Mouse (Mus musculus) embryonic facial prominence, embryonic 11.5 days (tissue): ENCODE measurements around the gene Slc44a3. TPM values are rescaled to one million over a fixed set of nuclear protein-coding genes. Genes with fewer than 3 reads are reported as not detected.

ENCODE experiments used
- ATAC-seq: fragments of 200-750 bp; cut with Nextera tagmentation; replicated peaks from 2 replicates; pipeline ENCODE4 v1.8.0; 2017; ENCODE audit warnings: low read depth; ENCODE audit not compliant: insufficient number of reproducible peaks, low FRiP score, low TSS enrichment
- DNase-seq: peaks from one replicate; pipeline ENCODE4 v3.0.0-alpha.2; 2015; ENCODE audit warnings: low spot score
- H3K27ac ChIP-seq: fragments of 300-500 bp; sonication (generic); replicated peaks from 2 replicates; pipeline ENCODE4 v1.5.1; 2014; ENCODE audit warnings: mild to moderate bottlenecking, low read depth, low read length, control low read depth
- H3K27me3 ChIP-seq: fragments of 300-500 bp; sonication (generic); 2 replicates; pipeline ENCODE4 v1.6.1; 2014; ENCODE audit warnings: mild to moderate bottlenecking, low read length, moderate library complexity, mixed read lengths; ENCODE audit not compliant: control insufficient read depth, insufficient read depth
- H3K36me3 ChIP-seq: fragments of 300-500 bp; sonication (generic); replicated peaks from 2 replicates; pipeline ENCODE4 v1.6.1; 2014; ENCODE audit warnings: low read depth, mild to moderate bottlenecking, low read length, moderate library complexity, mixed read lengths; ENCODE audit not compliant: control insufficient read depth, insufficient read depth
- H3K4me1 ChIP-seq: fragments of 300-500 bp; sonication (generic); 2 replicates; pipeline ENCODE4 v1.6.1; 2014; ENCODE audit warnings: low read length, mixed read lengths; ENCODE audit not compliant: control insufficient read depth, insufficient read depth
- H3K4me2 ChIP-seq: fragments of 300-500 bp; sonication (generic); 2 replicates; pipeline ENCODE4 v1.6.1; 2014; ENCODE audit warnings: low read depth, mild to moderate bottlenecking, control low read depth, low read length, moderate library complexity
- H3K4me3 ChIP-seq: fragments of 300-500 bp; sonication (generic); 2 replicates; pipeline ENCODE4 v1.5.1; 2014; ENCODE audit warnings: low read depth, low read length, control low read depth
- H3K9ac ChIP-seq: fragments of 300-500 bp; sonication (generic); replicated peaks from 2 replicates; pipeline ENCODE4 v1.6.1; 2014; ENCODE audit warnings: mild to moderate bottlenecking, control low read depth, low read length
- H3K9me3 ChIP-seq: fragments of 300-500 bp; sonication (generic); replicated peaks from 2 replicates; pipeline ENCODE4 v1.6.1; 2016; ENCODE audit warnings: mild to moderate bottlenecking, low read length, inconsistent platforms, mixed read lengths; ENCODE audit not compliant: control insufficient read depth
- WGBS: fragments of 180-500 bp; shearing (Covaris S2); extraction: QIAGEN DNeasy Blood & Tissue Kit; methylation state at CpG from one replicate; pipeline ENCODE4 v1.1.7; 2014; 5-methylcytosine and 5-hydroxymethylcytosine counted together
- polyA plus RNA-seq: library from polyadenylated mRNA; unstranded; fragments of >200 nt; fragmentation: Nextera tagmentation; extraction: Ambion mirVana; gene quantifications from 2 replicates; pipeline ENCODE4 v1.2.1, GENCODE M21; 2014

Slc44a3 gene
- polyA plus RNA-seq, 1 experiment from 2014 or later: 0.32 TPM

- DNase-seq (no peak), ATAC-seq (no peak)
- WGBS: 70% methylated on average over 5 of the region's 5 CpGs
Observed at GRCm38 (mm10) chr3:121416171-121417154, 115.7 kb downstream of the Slc44a3 start.

GRCm38 (mm10) chr3:121411450-121411849 is 120.8 kb downstream of the Slc44a3 start:
- Histone ChIP-seq H3K4me1 (no peaks in the 10 kb centered on the region), H3K4me2 (no peak overlapping the region), H3K9me3 (no peaks in the 10 kb centered on the region), H3K9ac (no peak overlapping the region), H3K27ac (no peak overlapping the region), H3K36me3 (no peaks in the 10 kb centered on the region), H3K27me3 (no peaks in the 10 kb centered on the region), H3K4me3 (no peak overlapping the region)
- ATAC-seq (no peak), DNase-seq (no peak)
- 83% methylated on average over 6 of the region's 6 CpGs for WGBS

More at GRCm38 (mm10) chr3:121416171-121417154, 115.7 kb downstream of the Slc44a3 start:
- Histone ChIP-seq H3K4me1 (no peaks in the 10 kb centered on the region), H3K36me3 (no peaks in the 10 kb centered on the region), H3K9me3 (no peaks in the 10 kb centered on the region), H3K27me3 (no peaks in the 10 kb centered on the region), H3K4me3 (no peak overlapping the region), H3K27ac (no peak overlapping the region), H3K9ac (no peak overlapping the region), H3K4me2 (no peak overlapping the region)

Other genes with a start within 250 kb of the Slc44a3 start
- 0.90 and 1.6 TPM in 2 replicates for gene Tmem56, start 249.3 kb downstream of the Slc44a3 start, polyA plus RNA-seq
- 35.4 and 35.6 TPM in 2 replicates for gene Alg14, start 240.6 kb downstream of the Slc44a3 start, polyA plus RNA-seq
- gene Cnn3, start 105.9 kb downstream of the Slc44a3 start, polyA plus RNA-seq: 1,087 and 1,113 TPM in 2 replicates
- gene 4930432M17Rik, start 138.4 kb upstream of the Slc44a3 start, polyA plus RNA-seq: not detected in 2 replicates
- gene F3, start 191.1 kb upstream of the Slc44a3 start, polyA plus RNA-seq: 14.2 and 14.9 TPM in 2 replicates